Mouse (Mus musculus) myocyte (in vitro differentiated cells): ENCODE measurements at regions not wholly inside any gene's neighbourhood (a gene's known extent, or its start where the extent isn't known, plus 50 kb on each side); places are given as distances from the start of the nearest gene placed in this dataset.

ENCODE experiments used
- E2F4 ChIP-seq: IDR thresholded peaks from one replicate; pipeline ENCODE4 v1.6.1; 2011; ENCODE audit warnings: mild to moderate bottlenecking, control low read depth, moderate library complexity; ENCODE audit not compliant: insufficient read depth
- POLR2A ChIP-seq: IDR thresholded peaks from one replicate; pipeline ENCODE4 v1.6.1; 2011; ENCODE audit warnings: low read depth, mild to moderate bottlenecking, control low read depth, moderate library complexity; ENCODE audit not compliant: insufficient read length
- REST ChIP-seq: IDR thresholded peaks from one replicate; pipeline ENCODE4 v1.6.1; 2011; ENCODE audit warnings: mild to moderate bottlenecking, control low read depth, moderate library complexity; ENCODE audit not compliant: insufficient read depth, insufficient read length
- USF1 ChIP-seq: IDR thresholded peaks from one replicate; pipeline ENCODE4 v1.6.1; 2011; ENCODE audit warnings: low read depth, mild to moderate bottlenecking, control low read depth, moderate library complexity

GRCm38 (mm10) chr7:129509631-129510132 is 82.0 kb upstream of the Wdr11 start:
- TF ChIP-seq REST = no peak
- TF ChIP-seq POLR2A = no peak
- no peak for TF ChIP-seq USF1
- TF ChIP-seq E2F4 = no peak
